Mouse (Mus musculus): ENCODE data around the gene Pin1. TPM values are rescaled to one million over a fixed set of nuclear protein-coding genes. Genes with fewer than 3 reads are reported as not detected.
"Not testable (repeated sequence)": the region's sequence is repeated elsewhere in the genome, so short reads cannot be mapped to it uniquely, and the experiment has no call there.

Pin1 gene
- 10 to 100 TPM; 24.5 to 27.8 TPM for total RNA-seq (2021)
- long read RNA-seq, experiment 1, transcript Pin1-201 (4 exons, 3,843 nt) = major isoform, 204 of 232 reads
- long read RNA-seq, experiment 1, partial matches to known transcripts = 1 of 232 reads
- long read RNA-seq, experiment 1, other reads (novel, unspliced or antisense) = 27 of 232 reads
- long read RNA-seq, experiment 2, transcript Pin1-201 (4 exons, 3,843 nt) = major isoform, 75 of 79 reads
- long read RNA-seq, experiment 2, partial matches to known transcripts = 0 of 79 reads
- long read RNA-seq, experiment 2, other reads (novel, unspliced or antisense) = 4 of 79 reads

- peak; percentile 98 to 99 for DNase-seq
Observed at GRCm38 (mm10) chr9:20651602-20652259, at the start of gene Pin1. Pin1 (plus strand) TSS chr9:20652095.

DNA sequence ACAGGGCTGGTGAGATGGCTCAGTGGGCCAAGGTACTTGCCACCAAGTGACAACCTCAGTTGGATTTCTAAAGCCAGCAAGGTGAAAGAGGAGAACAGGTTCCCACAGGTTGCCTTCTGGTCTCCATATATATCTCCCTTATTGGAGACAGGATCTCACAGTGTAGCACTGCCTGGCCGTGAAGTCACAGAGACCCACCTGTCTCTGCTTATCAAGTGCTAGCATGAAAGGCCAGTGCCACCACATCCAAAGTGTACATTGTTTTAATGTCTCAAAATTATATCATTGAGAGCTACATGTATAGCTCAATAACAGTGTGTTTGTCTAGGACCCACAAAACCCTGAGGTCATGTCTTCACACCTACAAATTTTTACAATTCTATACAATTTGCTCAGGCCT lies 45.6 kb upstream of the Pin1 start:
- no peak for DNase-seq

GRCm38 (mm10) chr9:20607100-20607974 lies 44.6 kb upstream of the Pin1 start:
- DNase-seq = peak; percentile 84 to 85

- DNase-seq = no peak
Observed at GRCm38 (mm10) chr9:20609831-20610464, 41.9 kb upstream of the Pin1 start.

GRCm38 (mm10) chr9:20611976-20612375 lies 39.9 kb upstream of the Pin1 start:
- DNase-seq = no peak

GRCm38 (mm10) chr9:20616685-20617084 lies 35.2 kb upstream of the Pin1 start:
- no peak for DNase-seq

DNA sequence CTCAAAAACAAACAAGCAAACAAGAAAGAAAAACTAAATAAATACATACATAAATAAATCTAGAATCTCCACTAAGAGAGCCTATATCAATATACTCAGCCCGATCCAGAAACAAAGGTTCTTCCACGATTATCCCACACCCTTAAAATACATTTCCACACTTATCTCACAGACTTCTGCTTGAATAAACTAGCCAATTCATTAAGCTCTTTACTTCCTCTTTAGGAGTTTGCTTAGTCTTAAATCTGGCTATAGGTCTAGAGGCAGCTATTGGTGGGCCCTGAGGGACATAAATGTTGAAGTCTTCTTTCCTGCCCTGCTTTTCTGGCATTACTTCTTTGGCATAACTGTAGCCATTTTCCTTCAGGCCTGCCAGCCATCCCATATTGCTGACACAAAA lies 20.6 kb upstream of the Pin1 start:
- DNase-seq = no peak

DNA sequence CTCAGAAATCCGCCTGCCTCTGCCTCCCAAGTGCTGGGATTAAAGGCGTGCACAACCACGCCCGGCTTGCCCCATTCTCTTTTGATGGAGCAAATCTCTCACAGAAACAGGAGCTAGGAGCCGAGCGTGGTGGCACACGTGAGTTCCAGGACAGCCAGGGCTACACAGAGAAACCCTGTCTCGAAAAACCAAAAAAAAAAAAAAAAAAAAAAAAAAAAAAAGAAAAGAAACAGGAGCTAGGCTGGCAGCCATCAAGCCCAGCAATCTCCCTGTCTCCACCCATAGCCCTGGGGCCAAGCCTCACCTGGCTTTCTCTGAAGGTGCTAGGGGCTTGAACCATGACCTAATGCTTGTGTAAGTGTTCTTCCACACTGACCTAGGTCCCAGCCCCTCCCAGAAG lies 16.2 kb upstream of the Pin1 start:
- DNase-seq = not testable (repeated sequence)

GRCm38 (mm10) chr9:20636256-20636655 lies 15.6 kb upstream of the Pin1 start:
- DNase-seq = no peak

GRCm38 (mm10) chr9:20636790-20637189 lies 15.1 kb upstream of the Pin1 start:
- DNase-seq = no peak

GRCm38 (mm10) chr9:20638552-20638951 lies 13.3 kb upstream of the Pin1 start:
- DNase-seq = no peak

GRCm38 (mm10) chr9:20639486-20639885 lies 12.4 kb upstream of the Pin1 start:
- no peak for DNase-seq

DNA sequence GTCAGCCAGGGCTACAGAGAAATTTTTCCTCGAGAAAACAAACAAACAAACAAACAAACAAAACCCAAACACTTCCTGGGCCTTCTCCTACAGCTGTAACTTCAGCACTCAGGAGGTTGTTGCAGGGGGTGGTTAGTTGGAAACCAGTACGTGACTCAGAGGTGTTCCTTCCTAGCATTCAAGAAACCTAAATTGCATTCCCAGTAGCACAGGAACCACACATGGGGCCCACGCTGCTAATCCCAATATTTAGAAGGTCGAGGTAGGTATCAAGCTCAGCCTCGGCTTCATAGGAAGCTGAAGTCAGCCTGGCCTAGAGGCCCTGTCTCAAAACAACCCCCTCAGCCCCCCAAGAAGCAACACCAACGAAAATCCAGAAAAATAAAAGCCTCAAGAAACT lies 10.4 kb upstream of the Pin1 start:
- no peak for DNase-seq

DNA sequence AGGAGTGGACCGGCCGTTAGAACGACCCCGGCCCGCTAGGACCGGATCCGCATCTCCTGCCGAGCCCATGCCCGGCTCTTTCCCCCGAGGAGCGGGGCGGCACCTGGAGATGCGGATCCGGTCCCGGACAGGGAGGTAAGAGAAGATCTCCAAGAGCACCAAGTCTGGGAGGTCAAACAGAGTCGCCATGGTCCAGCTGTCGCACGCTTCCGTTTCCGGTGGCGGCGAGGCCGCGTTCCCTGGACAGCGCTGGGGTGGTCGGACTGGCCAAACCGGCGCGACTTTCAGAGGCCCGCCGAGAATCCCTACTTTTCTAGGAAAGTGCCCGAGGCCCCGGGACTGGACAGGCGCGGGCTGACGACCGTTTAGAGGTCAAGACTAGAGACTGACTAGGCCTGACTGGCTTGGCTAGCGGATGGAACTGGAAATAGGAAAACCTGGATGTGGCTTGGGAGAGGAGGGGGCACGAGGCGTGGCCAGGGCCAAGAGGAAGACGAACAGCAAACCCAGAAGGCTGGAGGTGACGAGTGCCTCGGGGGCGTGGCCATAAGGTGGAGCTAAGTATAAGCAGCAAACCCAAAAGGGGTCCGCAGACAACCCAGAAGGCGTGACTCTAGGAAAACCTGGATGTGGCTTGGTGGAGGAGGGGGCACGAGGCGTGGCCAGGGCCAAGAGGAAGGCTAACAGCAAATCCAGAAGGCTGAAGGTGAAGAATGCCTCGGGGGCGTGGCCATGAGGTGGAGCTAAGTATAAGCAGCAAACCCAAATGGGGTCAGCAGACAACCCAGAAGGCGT lies 9.6 kb upstream of the Pin1 start, which contains the start of gene Ubl5:
Gene Ubl5 (plus strand): TSS at position 778 of the 795 bp plus-strand sequence.
- DNase-seq = peak; percentile 84 to 87

GRCm38 (mm10) chr9:20642896-20643466 lies 8.9 kb upstream of the Pin1 start:
- DNase-seq = peak; percentile 88 to 89

DNA sequence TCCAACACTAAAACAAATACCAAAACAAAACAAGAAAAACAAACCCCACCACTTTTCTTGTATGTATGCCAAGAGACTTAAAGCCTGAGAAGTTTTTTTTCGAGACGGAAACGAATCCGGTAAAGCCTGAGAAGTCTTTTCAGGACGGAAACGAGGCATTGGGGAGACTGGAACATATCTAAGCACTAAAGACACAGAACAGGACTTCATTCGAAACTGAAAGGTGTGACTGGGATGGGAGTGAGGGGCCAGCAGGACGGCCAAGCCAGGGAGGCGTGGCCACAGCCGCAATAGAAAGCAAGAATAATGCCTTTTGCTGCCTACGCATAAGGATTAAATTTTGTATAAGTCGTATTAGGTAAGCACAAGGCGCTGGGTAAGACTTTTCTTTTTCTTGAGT lies 8.1 kb upstream of the Pin1 start:
- peak in 1 of 2 experiments; percentile 27 for DNase-seq

- peak; percentile 82 to 83 for DNase-seq
Observed at GRCm38 (mm10) chr9:20644360-20645081, 7.4 kb upstream of the Pin1 start, which contains the start of gene Fbxl12. Fbxl12 (minus strand) TSS chr9:20644767.

DNA sequence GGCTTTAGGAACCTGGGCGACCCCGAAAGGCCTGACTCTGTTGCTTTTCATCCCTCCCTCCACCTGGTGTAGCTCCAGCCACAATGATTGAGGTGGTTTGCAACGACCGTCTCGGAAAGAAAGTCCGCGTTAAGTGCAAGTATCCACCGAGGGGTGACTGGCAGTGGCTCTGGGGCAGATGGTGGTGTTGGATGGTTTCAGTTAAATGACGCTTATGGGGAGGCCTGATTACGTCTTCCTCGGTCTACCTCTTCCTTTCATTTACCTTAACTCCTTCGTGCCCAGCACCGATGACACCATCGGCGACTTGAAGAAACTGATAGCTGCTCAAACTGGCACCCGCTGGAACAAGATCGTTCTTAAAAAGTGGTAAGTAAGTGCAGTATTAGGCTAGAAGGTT lies 6.8 kb upstream of the Pin1 start:
- no peak for DNase-seq

- DNase-seq = no peak
Observed at GRCm38 (mm10) chr9:20652260-20652658, 364 bp downstream of the Pin1 start.

- no peak for DNase-seq
Observed at GRCm38 (mm10) chr9:20653859-20654258, 2.0 kb downstream of the Pin1 start.
